Mouse (Mus musculus) megakaryocyte, embryonic 14.5 days (primary cell): ENCODE measurements at regions not wholly inside any gene's neighbourhood (a gene's known extent, or its start where the extent isn't known, plus 50 kb on each side); places are given as distances from the start of the nearest gene placed in this dataset.

ENCODE experiments used
- FLI1 ChIP-seq: IDR thresholded peaks from 2 replicates; pipeline ENCODE4 v1.6.1; 2012; ENCODE audit warnings: low read length, inconsistent platforms, mixed read lengths
- GATA1 ChIP-seq: IDR thresholded peaks from 3 replicates; pipeline ENCODE4 v1.6.1; 2012; ENCODE audit warnings: mixed read lengths, low read length, inconsistent platforms, borderline replicate concordance

GRCm38 (mm10) chr9:116281654-116282053 is 106.5 kb upstream of the Tgfbr2 start:
- TF ChIP-seq GATA1 (no peak), FLI1 (no peak)
